Mouse (Mus musculus): ENCODE data around the gene Spsb3.

- TF ChIP-seq CTCF (IDR thresholded peaks at IDR 0.05; ENCODE audit: low read depth) (no peak), EP300 (IDR thresholded peaks at IDR 0.05; ENCODE audit: low read depth) (no peak)
These were observed 12.7 kb downstream of the Spsb3 start for GRCm38 (mm10) chr17:24899153-24899552.
